Mouse (Mus musculus) lung, adult 10 weeks (tissue): Measurements from ENCODE around the gene Nipal1. TPM values are rescaled to one million over a fixed set of nuclear protein-coding genes. Genes with fewer than 3 reads are reported as not detected.

Source experiments
- polyA plus RNA-seq: library from polyadenylated mRNA; stranded (reverse); fragments of 350-450 nt; fragmentation: Illumina TruSeq; extraction: RNeasy Lipid Tissue Mini Kit (QIAGEN cat#74804); gene quantifications from one replicate; pipeline ENCODE4 v1.2.3, GENCODE M21; 2014; ENCODE audit warnings: low read depth, low replicate concordance; ENCODE audit not compliant: insufficient read depth

Nipal1 gene
- polyA plus RNA-seq, result 1.3 TPM

GRCm38 (mm10) chr5:72647418-72647907, at the start of gene Nipal1:
TSS of gene Nipal1 (plus strand) at chr5:72647795.

GRCm38 (mm10) chr5:72644175-72644574, 3.4 kb upstream of the Nipal1 start, which contains the start of gene Cnga1:
TSS of gene Cnga1 (minus strand) at chr5:72644275.

Other genes with a start within 250 kb of the Nipal1 start
- 0.90 TPM for gene Corin, start 143.3 kb upstream of the Nipal1 start, polyA plus RNA-seq
- gene Nfxl1, start 88.1 kb upstream of the Nipal1 start, polyA plus RNA-seq, result 7.4 TPM
- not detected for gene Zar1, start 66.5 kb upstream of the Nipal1 start, polyA plus RNA-seq
- gene Gm5868, start 60.2 kb upstream of the Nipal1 start, polyA plus RNA-seq, result not detected
- gene Cnga1, start 3.5 kb upstream of the Nipal1 start, polyA plus RNA-seq, result 0.35 TPM
- gene Txk, start 105.0 kb downstream of the Nipal1 start, polyA plus RNA-seq, result 1.7 TPM
- gene Tec, start 220.7 kb downstream of the Nipal1 start, polyA plus RNA-seq, result 7.8 TPM